Mouse (Mus musculus): ENCODE data around the gene Wdr31. TPM values are rescaled to one million over a fixed set of nuclear protein-coding genes. Genes with fewer than 3 reads are reported as not detected.

Wdr31 gene
- polyA plus RNA-seq (2017; shearing (Covaris generic)) = 0.34 TPM

DNA sequence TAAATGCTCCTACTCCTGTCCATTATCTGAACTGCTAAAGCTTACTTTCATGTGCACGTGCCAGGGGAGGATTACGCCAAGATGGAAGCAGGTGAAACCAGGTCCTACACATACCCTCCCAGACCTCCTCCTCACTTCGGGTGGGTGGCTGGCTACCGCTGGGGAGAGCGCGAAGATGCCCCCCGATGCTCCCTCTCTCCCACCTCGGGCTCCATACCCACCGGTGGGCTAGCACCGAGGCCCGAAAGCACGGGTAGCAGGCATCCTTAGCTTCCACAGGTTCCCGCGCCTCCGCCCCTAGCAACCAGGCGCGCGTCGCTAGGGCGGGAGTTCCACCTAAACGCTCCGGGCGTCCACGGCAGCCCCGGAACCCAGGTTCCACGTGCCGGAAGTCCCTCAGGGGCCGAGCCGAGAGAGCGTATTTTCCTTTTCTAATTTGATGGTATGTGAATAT is at the start of gene Wdr31:
Wdr31 (minus strand) TSS at position 299 of the 454 bp plus-strand sequence.

DNA sequence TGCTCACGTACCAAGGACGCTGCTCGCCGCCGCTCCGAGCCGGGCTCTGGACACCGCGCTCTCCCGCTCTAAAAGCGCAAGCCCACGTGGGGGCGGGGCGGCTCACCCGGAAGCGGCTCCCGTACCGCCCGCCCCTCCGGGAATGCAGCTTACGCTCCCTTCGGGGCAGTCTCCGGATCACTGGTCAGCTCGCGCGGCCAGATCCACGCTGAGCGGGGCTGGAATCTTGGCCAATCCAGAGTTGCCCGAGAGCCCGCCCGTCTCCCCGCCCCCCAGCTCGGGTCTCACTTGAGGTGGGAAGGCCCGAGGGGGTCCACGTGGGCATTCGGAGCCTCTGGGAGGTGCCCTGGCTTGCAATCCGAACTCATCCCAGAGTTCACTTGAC is 49.1 kb upstream of the Wdr31 start, which contains the start of gene Alad:
Alad (minus strand) TSS at position 70 of the 385 bp plus-strand sequence.

DNA sequence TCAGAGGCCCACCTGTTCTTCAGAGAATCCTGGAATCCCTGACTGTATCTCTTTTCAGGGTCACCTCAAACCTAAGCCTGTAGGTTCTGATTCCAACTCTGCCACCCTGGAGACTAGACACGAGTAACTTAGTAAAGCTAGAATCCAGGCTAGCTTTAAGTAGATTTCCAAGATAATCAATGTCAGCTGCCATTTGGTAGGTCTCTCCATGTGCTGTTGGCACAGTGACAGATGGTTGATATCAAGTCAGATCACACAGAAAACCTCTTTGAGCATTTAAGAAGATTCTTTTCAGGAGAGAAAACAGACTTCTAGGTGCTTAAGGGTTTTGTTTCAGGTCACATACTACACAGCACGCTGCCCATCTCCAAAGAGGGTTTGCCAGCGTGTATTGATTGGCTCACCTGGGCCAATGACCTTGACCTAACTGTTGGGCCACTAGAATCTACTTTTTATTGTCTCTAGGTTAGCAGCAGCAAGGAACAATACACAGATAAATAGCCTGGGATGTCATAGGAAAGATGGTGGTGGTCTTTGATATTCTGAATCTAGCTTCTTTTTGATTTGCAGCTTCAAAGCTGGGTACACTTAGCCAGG is 32.8 kb upstream of the Wdr31 start, which contains the start of gene Hdhd3:
Hdhd3 (minus strand) TSS at position 94 of the 597 bp plus-strand sequence.

DNA sequence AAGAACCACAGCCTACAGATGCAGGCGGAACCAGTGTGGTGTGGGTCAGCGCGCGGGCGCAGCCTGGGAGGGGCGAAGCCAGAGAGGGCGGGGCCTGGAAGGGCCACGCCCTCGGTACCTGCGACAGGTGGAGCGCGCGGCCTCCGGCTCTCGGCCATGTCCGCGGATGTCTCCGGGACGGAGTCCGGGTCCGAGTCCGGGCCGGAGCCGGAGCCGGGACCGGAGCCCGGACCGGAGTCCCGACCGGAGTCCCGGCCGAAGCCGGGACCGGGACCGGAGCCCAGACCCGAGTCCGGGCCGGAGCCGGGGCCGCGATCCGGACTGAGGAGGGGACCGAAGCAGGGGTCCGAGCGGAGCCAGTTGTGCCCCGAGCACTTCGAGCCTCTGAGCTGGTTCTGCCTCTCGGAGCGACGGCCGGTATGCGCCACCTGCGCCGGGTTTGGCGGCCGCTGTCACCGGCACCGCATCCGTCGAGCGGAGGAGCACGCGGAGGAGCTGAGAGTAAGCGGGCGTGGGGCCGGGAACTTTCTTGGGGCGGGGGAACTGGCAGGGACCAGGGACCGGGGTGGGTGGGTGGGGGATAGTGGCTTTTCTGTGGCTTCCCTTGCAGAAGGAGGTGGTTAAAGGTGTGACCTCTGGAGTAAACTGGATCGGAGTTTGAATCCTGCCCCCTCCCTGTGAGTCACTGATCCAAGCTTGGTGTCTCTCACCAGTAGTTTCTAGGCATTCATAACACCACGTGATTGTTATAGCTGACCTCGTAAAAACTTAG is 9.4 kb upstream of the Wdr31 start, which contains the start of gene Bspry:
Bspry (plus strand) TSS at position 117 of the 772 bp plus-strand sequence.

GRCm38 (mm10) chr4:62435081-62435480 is 35.6 kb downstream of the Wdr31 start, which contains the start of gene Rnf183:
Gene Rnf183, minus strand, starts transcription at chr4:62435252.

GRCm38 (mm10) chr4:62408601-62409282 is 62.0 kb downstream of the Wdr31 start, which contains the start of the genes Cdc26 and Prpf4:
Gene Cdc26, minus strand, starts transcription at chr4:62408642.
Gene Prpf4, plus strand, starts transcription at chr4:62408797.

Other genes with a start within 250 kb of the Wdr31 start
- not detected for gene Zfp37, start 239.8 kb downstream of the Wdr31 start, polyA plus RNA-seq (2017; shearing (Covaris generic))
- gene Slc31a2, start 208.3 kb downstream of the Wdr31 start, polyA plus RNA-seq (2017; shearing (Covaris generic)) = 18.4 TPM
- gene Fkbp15, start 110.3 kb downstream of the Wdr31 start, polyA plus RNA-seq (2017; shearing (Covaris generic)) = 62.1 TPM
- 7.9 TPM for gene Slc31a1, start 110.2 kb downstream of the Wdr31 start, polyA plus RNA-seq (2017; shearing (Covaris generic))
- 91.5 TPM for gene Cdc26, start 62.3 kb downstream of the Wdr31 start, polyA plus RNA-seq (2017; shearing (Covaris generic))
- 26.6 TPM for gene Prpf4, start 62.1 kb downstream of the Wdr31 start, polyA plus RNA-seq (2017; shearing (Covaris generic))
- not detected for gene Rnf183, start 35.6 kb downstream of the Wdr31 start, polyA plus RNA-seq (2017; shearing (Covaris generic))
- 2.7 TPM for gene Bspry, start 9.2 kb upstream of the Wdr31 start, polyA plus RNA-seq (2017; shearing (Covaris generic))
- 0.98 TPM for gene Hdhd3, start 32.6 kb upstream of the Wdr31 start, polyA plus RNA-seq (2017; shearing (Covaris generic))
- 41.6 TPM for gene Alad, start 49.0 kb upstream of the Wdr31 start, polyA plus RNA-seq (2017; shearing (Covaris generic))
- gene Pole3, start 54.2 kb upstream of the Wdr31 start, polyA plus RNA-seq (2017; shearing (Covaris generic)) = 24.9 TPM
- not detected for gene 4933430I17Rik, start 54.5 kb upstream of the Wdr31 start, polyA plus RNA-seq (2017; shearing (Covaris generic))
- 99.2 TPM for gene Rgs3, start 89.0 kb upstream of the Wdr31 start, polyA plus RNA-seq (2017; shearing (Covaris generic))

Data from CD4-positive, CD25-positive, alpha-beta regulatory T cell (primary cell).